Mouse (Mus musculus) stomach, postnatal 0 days (tissue): ENCODE results near the gene Gm49353.

ENCODE experiments used
- CTCF ChIP-seq: IDR thresholded peaks from 2 replicates; pipeline ENCODE4 v1.5.1; 2016; ENCODE audit warnings: antibody characterized with exemption, low read depth, mild to moderate bottlenecking, moderate library complexity
- EP300 ChIP-seq: optimal IDR thresholded peaks from 2 replicates; pipeline ENCODE3; 2016; ENCODE audit warnings: antibody characterized with exemption

- TF ChIP-seq EP300 (no peak), CTCF (no peak)
These were observed 26.6 kb downstream of the Gm49353 start for GRCm38 (mm10) chr10:29225329-29225728.
